Mouse (Mus musculus) liver, embryonic 14 days (tissue): ENCODE data around the gene Rcc1. TPM values are rescaled to one million over a fixed set of nuclear protein-coding genes. Genes with fewer than 3 reads are reported as not detected.

Experiments used
- polyA plus RNA-seq: library from polyadenylated mRNA; depleted of rRNA; stranded (reverse); fragments of >200 nt; gene quantifications from 2 replicates; pipeline ENCODE4 v1.2.3, GENCODE M21; 2012; rRNA removed

Gene Rcc1
- polyA plus RNA-seq: 20.5 and 26.5 TPM in 2 replicates

DNA sequence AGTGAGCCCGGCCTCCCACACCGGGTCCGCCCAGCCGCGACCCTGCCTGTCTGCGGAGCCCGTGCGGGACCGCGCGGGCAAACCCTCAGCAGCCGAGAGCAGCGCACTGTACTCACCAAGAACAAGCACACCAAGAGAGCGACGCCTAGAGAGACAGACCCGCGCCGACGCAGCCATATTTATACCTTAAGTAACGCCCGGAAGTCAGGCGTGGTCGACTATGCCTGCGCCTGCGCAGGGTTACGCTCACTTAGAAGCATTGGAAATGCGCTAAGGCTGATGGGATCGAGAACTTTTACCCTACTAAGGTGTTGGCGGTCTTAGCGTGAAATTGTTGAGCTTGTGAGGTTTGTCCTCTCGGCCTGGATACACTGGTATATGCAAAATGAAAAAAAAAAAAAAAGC is at the start of gene Rcc1:
TSS of gene Rcc1 (minus strand) at position 125 of the 405 bp plus-strand sequence.

DNA sequence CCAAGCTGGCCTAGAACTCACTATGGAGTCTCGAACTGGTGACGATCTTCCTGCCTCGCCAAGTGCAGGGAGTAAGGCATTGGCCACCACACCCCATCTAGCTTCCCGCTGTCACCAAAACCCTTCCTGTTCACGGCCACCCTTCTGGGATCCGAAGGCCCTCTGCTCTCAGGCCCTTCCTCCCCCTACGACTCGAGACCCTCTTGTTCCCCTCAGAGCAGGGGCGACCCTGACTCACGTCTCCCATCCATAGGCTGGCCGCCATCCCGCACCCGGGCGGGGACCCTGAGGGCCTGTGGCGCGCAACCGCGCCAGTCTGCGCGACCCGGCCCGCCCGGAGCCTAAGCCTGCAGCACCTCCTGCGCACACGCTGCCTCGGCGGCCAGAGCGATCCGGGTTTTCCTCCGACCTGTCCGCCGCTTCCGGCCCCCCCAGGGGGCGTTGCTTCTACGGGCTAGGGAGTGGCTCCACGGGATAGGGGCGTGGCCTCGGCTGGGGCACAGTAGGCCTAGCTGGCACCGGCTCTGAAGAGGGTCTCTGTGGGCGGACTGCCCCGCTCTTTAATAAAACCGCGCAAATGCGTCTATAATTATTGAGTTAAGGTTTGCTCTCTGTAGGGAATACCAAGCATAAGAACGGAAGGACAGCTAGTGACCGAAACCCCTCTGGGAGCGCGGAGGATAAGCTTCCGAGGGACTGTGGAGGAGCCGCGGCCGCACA is 24.1 kb downstream of the Rcc1 start, which contains the start of gene Trnau1ap:
TSS of gene Trnau1ap (minus strand) at position 424 of the 720 bp plus-strand sequence.

DNA sequence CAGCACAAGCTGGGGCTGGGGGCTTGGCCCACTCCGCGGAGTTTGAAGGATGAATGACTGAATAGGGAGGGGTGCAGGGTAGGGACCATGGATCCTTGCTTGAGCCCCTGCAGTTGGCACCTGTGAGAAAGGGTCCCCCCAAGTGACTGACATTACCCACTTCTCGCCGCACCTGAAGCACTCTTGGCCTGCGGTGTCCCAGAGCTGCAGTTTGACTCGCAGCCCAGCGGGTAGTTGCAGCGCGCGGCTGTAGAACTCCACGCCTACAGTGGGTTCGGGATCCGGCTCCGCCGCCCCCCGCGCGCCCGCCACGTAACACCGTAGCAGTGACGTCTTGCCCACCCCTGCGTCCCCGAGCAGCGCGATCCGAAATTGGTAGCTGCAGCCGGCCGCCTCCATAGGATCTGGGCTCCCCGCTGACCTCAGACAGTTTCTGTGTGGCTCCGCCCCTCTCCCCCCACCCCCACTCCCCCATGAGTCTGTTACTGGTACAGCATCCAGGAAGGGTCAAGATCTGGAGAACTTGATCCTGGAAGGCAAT is 50.4 kb downstream of the Rcc1 start, which contains the start of gene Rab42:
TSS of gene Rab42 (minus strand) at position 447 of the 541 bp plus-strand sequence.

Other genes starting within 250 kb of the Rcc1 start
- gene Oprd1, start 209.1 kb downstream of the Rcc1 start, polyA plus RNA-seq: 0.02 TPM in 2 replicates
- 7.6 and 9.7 TPM in 2 replicates for gene Ythdf2, start 141.3 kb downstream of the Rcc1 start, polyA plus RNA-seq
- gene Gmeb1, start 92.0 kb downstream of the Rcc1 start, polyA plus RNA-seq: 8.1 and 8.5 TPM in 2 replicates
- 22.7 and 29.7 TPM in 2 replicates for gene Taf12, start 79.2 kb downstream of the Rcc1 start, polyA plus RNA-seq
- gene Rab42, start 50.2 kb downstream of the Rcc1 start, polyA plus RNA-seq: 0.27 and 0.56 TPM in 2 replicates
- gene Trnau1ap, start 24.1 kb downstream of the Rcc1 start, polyA plus RNA-seq: 7.4 and 10.1 TPM in 2 replicates
- 6.1 and 8.3 TPM in 2 replicates for gene Phactr4, start 68.9 kb upstream of the Rcc1 start, polyA plus RNA-seq
- 4.7 and 5.2 TPM in 2 replicates for gene Med18, start 110.3 kb upstream of the Rcc1 start, polyA plus RNA-seq
- gene Sesn2, start 156.9 kb upstream of the Rcc1 start, polyA plus RNA-seq: 2.9 and 3.3 TPM in 2 replicates
- gene Atpif1, start 180.1 kb upstream of the Rcc1 start, polyA plus RNA-seq: 941 and 974 TPM in 2 replicates
- 98.9 and 101 TPM in 2 replicates for gene Dnajc8, start 181.9 kb upstream of the Rcc1 start, polyA plus RNA-seq
- 0.42 and 0.65 TPM in 2 replicates for gene Ptafr, start 210.5 kb upstream of the Rcc1 start, polyA plus RNA-seq